Mouse (Mus musculus): ENCODE measurements around the gene Gdpd3.

DNA sequence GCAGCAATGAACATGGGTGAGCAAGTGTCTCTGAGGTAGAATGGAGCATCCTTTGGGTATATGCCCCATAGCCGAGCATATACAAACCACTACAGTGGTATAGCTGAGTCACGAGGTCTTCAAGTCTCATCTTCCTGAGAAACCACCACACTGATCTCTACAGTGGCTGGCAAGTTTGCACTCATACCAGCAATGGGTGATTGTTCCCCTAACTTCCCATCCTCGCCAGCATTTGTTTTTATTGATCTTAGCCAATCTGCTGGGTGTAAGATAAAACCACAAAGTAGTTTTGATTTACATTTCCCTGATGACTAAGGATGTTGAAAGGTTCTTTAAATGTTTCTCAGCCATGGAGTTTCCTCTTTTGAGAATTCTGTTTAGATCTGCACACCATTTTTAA, 41.1 kb upstream of the Gdpd3 start:
- TF ChIP-seq POLR2A (IDR thresholded peaks at IDR 0.05; ENCODE audit: borderline replicate concordance, extremely low read depth, low read depth, low read length) (no peak), CTCF (IDR thresholded peaks at IDR 0.05; ENCODE audit: insufficient read depth, low read length) (no peak)

Measured in lung, adult 2 months (tissue).